Mouse (Mus musculus): ENCODE measurements around the gene Cux2.

Gene Cux2

GRCm38 (mm10) chr5:122059060-122060017 lies 9.4 kb upstream of the Cux2 start:
- DNase-seq (ENCODE audit: low spot score in 2 of 2), result no peak

GRCm38 (mm10) chr5:122057622-122058021 lies 7.7 kb upstream of the Cux2 start:
- DNase-seq (ENCODE audit: low spot score in 2 of 2), result no peak

DNA sequence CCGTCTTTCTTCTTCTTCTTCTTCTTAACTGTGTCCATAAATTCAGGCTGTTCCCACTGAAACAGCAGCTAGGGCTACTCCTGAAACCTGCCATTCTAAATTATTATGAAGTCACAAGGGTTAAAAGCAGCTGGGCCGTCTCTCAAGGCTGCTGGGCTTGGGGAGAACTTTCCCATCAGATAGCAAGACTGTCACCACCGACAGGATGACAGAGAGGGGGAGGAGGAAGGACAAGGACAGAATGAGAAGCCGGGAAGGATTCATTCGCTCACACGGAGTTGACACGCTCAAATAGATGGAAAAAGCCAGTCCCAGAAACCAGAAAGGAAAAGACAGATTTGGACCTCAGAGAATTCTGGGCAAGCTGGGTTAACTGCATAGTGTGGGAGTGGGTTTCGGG lies 6.7 kb upstream of the Cux2 start:
- no peak for DNase-seq (ENCODE audit: low spot score in 2 of 2)

- no peak for DNase-seq (ENCODE audit: low spot score in 2 of 2)
Measured at GRCm38 (mm10) chr5:122054130-122054843, 4.4 kb upstream of the Cux2 start.

DNA sequence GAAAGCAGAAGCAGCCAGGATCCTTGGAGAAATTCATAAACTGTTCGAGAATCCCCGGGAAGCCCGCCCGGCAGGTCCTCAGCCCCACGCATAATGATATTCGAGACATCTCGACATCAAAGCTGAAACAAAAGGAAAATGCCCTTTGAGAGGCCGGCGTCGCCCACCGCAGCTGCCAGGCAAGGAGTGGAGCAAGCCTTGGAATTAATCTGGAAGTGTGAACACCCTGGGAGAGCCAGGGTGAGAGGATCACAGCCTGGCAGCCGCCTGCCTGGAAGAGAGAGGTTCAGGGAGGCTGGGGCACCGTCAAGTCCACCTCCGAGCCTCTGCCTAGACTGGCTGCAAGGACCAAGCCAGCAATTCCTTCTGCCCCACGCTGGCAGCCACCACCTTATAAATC lies 3.7 kb upstream of the Cux2 start:
- no peak for DNase-seq (ENCODE audit: low spot score in 2 of 2)

- DNase-seq (ENCODE audit: low spot score in 2 of 2), result no peak
Measured at GRCm38 (mm10) chr5:122050832-122051105, 867 bp upstream of the Cux2 start.

- DNase-seq (ENCODE audit: low spot score in 2 of 2), result no peak
Measured at GRCm38 (mm10) chr5:122049664-122050016, 262 bp downstream of the Cux2 start.

DNA sequence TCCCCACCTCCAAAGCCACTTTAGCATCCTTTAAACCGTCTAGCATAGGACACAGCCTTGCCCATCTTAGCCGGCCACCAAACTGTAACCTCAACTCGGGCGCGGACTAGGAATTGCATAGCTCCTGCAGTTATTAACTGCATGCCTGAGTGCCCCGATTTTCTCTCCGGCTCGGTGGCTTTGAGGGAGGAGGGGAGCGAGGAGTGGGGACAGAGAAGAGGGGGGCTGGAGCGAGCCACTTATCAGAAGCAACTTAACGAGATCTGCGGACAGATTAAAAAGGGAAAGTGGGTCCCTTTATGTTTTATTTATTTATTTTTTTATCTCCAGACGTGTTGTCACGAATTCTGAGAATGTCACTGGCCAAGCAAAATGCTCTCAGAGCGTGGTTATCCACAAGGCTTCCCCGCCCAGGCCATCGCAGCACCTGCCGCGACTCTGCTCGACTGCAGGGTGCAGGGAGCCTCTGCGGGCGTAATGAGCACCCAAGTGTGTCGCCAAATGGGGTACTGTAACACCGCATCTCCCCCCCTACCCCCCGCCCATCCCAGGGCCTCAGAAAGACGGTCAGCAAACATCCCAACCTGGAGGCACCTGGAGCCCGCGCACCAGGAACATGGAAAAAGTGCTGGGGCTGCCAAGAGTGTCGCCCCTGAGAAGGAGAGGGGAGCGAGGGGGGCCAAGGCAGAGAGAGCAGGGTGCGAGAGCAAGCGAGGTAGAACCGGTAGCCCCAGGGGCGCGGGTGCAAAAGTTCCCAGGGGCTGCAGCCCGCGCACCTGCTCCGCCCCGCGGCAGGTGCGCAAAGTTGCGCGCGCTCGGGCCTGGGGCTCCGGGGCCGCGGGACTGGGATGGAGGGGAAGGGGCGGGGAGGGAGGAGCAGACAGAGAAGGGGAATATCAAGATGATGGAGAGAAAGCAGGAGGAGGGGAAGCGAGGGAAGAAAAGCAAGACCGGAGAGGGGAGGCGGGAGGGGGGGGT lies 927 bp downstream of the Cux2 start:
- DNase-seq (ENCODE audit: low spot score in 2 of 2), result no peak

DNA sequence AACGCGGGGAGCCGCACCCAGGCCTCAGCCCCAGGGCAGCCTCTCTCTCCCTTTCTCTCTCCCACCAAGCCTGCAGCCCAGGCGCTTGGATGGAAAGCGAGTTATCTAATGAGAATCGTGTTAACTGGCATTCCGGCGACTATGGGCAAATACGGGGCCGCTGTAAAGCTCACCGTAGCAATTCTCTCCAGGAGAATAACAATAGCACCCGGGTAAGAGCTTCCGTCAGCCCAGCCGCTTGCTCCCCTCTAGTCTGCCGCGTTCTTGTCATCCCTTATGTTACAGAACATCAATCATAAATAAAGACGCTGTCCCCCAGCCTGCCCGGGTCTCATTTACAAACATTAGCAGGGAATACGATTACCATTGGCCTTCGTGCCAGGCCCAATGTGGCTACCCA lies 1.6 kb downstream of the Cux2 start:
- no peak for DNase-seq (ENCODE audit: low spot score in 2 of 2)

GRCm38 (mm10) chr5:122047791-122048190 lies 2.1 kb downstream of the Cux2 start:
- no peak for DNase-seq (ENCODE audit: low spot score in 2 of 2)

- no peak for DNase-seq (ENCODE audit: low spot score in 2 of 2)
Measured at GRCm38 (mm10) chr5:122043567-122043966, 6.3 kb downstream of the Cux2 start.

- no peak for DNase-seq (ENCODE audit: low spot score in 2 of 2)
Measured at GRCm38 (mm10) chr5:122035278-122035677, 14.6 kb downstream of the Cux2 start.

DNA sequence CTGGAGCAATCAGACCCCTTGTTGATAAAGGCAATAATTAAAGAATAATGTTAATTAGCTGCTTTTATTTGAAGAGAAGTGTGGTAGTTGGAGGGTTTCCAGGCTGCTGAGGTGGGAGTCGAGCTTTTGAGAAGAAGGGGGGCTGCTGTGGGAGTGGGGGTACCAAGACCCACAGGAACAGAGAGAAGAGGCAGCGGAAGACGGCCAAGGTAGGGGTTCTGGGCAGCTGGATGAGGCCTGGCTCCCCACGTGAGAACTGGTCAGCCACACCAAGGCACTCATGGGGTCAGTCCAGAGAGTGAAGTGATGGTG lies 16.8 kb downstream of the Cux2 start:
- DNase-seq (ENCODE audit: low spot score in 2 of 2), result no peak

GRCm38 (mm10) chr5:122032471-122033166 lies 17.3 kb downstream of the Cux2 start:
- DNase-seq (ENCODE audit: low spot score in 2 of 2), result no peak

- no peak for DNase-seq (ENCODE audit: low spot score in 2 of 2)
Measured at GRCm38 (mm10) chr5:122031146-122031545, 18.8 kb downstream of the Cux2 start.

GRCm38 (mm10) chr5:122030640-122031039 lies 19.3 kb downstream of the Cux2 start:
- no peak for DNase-seq (ENCODE audit: low spot score in 2 of 2)

DNA sequence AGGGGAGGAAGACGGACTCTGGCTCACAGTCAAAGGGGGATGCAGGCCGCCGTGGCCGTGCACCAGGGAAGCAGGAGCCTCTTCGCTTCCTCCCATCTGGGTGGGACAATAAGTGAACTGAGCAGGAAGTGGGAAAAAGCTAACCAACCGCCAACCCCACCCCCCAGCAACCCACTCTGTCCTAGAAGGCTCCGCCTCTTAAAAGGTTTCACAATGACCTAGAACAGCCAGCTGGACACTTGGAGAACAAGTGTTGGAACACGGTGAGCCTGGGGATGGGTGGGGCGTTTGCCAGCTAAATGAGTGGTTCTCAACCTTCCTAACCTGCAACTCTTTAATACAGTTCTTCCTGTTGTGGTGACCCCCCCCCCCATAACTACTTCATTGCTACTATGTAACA lies 23.1 kb downstream of the Cux2 start:
- no peak for DNase-seq (ENCODE audit: low spot score in 2 of 2)

- no peak for DNase-seq (ENCODE audit: low spot score in 2 of 2)
Measured at GRCm38 (mm10) chr5:122026284-122026683, 23.6 kb downstream of the Cux2 start.

- DNase-seq (ENCODE audit: low spot score in 2 of 2), result no peak
Measured at GRCm38 (mm10) chr5:122025117-122025516, 24.8 kb downstream of the Cux2 start.

DNA sequence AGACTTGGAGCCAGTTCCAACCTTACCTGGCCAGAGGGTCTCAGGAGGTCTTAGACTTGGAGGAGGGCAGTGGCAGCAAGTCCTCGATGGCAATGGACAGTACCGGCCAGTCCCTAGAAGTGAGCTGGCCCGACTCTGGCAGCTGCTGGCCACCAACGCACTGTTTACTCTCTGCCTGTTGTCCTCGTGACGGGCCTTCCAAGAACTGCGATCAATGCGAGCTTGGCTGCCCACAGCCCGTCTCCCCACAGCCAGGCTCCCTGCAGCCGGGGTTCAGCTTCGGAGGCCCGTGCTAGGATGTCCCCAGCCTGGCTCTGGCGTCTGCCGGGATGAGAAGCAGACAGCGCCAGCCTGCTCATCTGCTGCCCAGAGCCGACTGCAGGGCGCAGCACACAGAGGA lies 30.6 kb downstream of the Cux2 start:
- no peak for DNase-seq (ENCODE audit: low spot score in 2 of 2)

DNA sequence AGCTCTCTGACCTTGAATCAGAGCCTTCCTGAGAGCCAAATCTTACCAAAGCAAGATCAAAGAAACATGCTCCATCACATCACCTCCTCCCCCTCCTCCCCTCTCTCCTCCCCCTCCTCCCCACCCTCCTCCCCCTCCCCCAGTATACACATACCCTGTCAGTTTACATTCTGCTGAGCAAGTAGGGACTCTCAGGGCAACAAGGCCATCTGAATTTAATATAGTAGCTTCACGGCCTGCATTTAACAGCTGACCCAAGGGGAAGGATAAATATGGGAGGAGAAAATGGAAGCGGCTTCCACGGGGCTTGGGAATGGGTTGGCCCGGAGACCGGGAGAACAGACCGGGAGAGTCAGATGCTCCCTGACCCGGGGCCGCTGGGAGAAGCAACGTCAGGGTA lies 32.1 kb downstream of the Cux2 start:
- no peak for DNase-seq (ENCODE audit: low spot score in 2 of 2)

GRCm38 (mm10) chr5:122017269-122017668 lies 32.6 kb downstream of the Cux2 start:
- DNase-seq (ENCODE audit: low spot score in 2 of 2), result no peak
